Mouse (Mus musculus): ENCODE measurements around the gene Fcho2.
"Not testable (repeated sequence)": the region's sequence is repeated elsewhere in the genome, so short reads cannot be mapped to it uniquely, and the experiment has no call there.

Fcho2 gene

DNA sequence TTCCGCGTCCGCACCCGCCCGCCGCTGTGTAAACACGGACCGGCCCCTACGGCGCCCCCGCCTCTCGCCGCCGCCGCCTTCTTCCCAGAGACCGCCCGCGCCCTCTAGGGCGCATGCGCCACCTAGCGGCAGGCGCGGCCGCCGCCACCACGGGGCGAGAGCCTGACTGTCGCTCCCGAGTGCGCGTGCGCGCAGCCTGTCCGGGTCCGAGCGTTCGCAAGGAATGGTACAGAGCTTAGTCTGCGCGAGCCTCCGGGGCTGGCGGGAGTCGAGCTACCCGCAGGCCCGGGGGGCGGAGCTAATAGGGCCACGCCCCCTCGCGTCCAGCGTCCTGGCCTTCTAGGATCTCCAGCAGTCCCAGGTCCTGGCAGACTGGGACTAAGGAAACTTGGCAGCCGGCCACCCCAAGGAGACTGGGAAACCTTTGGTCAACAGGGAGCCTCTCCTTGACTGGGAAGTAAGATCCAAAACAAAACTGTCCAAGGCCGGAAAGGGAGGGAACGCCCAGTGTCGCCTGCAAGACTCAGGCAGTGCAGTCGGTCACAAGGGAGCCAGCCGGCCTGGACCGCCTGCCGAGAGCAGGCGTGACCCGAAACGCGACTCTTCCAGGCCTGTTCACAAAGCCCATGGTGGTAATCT is at the start of gene Fcho2:
Gene Fcho2, minus strand, starts transcription at position 303 of the 639 bp plus-strand sequence.
- in situ Hi-C loops (cut with MboI; ENCODE audit: unreplicated experiment in 2 of 2), result loop anchor here (10.0 to 25.0 kb wide), 2 partner anchors 522 to 530 kb away; partner anchors contain the start of genes Mrps27 (in 2 of the 2) and Ptcd2 (in 2 of the 2)

DNA sequence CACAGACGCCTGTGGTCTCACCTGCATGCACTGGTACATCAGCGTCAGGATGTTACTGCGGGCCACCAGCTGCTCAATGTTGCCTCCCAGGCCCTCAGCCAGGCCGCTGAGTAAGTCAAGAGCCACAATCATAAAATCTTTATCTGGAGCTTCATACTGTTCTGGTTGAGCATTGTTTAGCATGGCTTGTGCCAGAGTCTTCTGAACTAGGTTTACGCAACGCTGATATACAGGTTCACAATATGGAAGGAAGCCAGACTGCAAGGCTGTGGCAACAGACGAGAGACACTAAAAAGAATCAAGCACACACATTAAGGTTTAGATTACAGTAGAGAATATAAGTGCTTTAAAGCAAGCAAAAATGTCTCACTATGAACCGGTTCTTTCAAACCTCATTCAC is 40.0 kb upstream of the Fcho2 start:
- in situ Hi-C loops (cut with MboI; ENCODE audit: unreplicated experiment in 2 of 2), result loop anchor here in 1 of 2 experiments (25.0 kb wide), 2 partner anchors 457 to 1182 kb away; no protein-coding TSS in a partner anchor

GRCm38 (mm10) chr13:98845794-98846193 is 30.5 kb upstream of the Fcho2 start:
- in situ Hi-C loops (cut with MboI; ENCODE audit: unreplicated experiment in 2 of 2), result no loop called here

GRCm38 (mm10) chr13:98836423-98837088 is 21.3 kb upstream of the Fcho2 start:
- in situ Hi-C loops (cut with MboI; ENCODE audit: unreplicated experiment in 2 of 2), result no loop called here

DNA sequence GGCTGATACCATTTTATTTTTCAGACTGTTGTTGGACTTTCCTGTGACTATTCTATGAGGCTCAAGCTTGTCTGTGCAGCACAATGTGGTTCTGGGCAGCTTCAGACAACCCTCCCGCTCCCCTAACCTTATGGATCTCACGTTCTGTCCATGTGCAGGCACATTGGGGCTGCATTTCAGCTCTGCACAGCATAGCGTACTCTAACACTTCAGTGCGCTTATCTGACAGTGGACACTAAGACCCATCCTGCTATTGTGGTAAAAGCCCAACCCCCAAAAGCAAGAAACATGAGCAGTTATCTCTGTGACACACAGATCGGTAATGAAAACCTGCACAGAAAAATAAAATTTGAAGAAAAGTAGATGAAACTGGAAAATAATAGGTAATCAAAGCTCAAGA is 20.5 kb upstream of the Fcho2 start:
- in situ Hi-C loops (cut with MboI; ENCODE audit: unreplicated experiment in 2 of 2), result no loop called here

GRCm38 (mm10) chr13:98834723-98835122 is 19.5 kb upstream of the Fcho2 start:
- in situ Hi-C loops (cut with MboI; ENCODE audit: unreplicated experiment in 2 of 2), result no loop called here

DNA sequence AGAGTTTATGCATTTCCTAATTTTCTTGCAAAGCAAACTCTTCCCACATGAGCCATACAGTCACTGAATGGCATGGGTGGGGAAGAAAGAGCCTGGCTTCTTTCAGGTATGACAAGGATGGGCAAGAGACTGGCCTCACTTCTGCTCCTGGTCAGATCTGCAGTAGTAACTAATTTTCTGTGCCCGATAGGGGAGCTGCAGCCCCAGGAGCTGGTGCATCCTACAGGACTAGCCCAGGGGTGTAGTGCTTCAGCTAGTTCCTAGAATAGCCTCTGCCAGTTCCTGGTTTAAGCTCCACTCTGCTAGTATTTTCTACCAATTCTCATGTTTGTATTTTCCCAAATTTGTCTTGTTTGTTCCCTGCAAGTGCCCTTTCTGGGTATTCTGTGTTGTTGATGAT is 18.9 kb upstream of the Fcho2 start:
- in situ Hi-C loops (cut with MboI; ENCODE audit: unreplicated experiment in 2 of 2), result no loop called here

DNA sequence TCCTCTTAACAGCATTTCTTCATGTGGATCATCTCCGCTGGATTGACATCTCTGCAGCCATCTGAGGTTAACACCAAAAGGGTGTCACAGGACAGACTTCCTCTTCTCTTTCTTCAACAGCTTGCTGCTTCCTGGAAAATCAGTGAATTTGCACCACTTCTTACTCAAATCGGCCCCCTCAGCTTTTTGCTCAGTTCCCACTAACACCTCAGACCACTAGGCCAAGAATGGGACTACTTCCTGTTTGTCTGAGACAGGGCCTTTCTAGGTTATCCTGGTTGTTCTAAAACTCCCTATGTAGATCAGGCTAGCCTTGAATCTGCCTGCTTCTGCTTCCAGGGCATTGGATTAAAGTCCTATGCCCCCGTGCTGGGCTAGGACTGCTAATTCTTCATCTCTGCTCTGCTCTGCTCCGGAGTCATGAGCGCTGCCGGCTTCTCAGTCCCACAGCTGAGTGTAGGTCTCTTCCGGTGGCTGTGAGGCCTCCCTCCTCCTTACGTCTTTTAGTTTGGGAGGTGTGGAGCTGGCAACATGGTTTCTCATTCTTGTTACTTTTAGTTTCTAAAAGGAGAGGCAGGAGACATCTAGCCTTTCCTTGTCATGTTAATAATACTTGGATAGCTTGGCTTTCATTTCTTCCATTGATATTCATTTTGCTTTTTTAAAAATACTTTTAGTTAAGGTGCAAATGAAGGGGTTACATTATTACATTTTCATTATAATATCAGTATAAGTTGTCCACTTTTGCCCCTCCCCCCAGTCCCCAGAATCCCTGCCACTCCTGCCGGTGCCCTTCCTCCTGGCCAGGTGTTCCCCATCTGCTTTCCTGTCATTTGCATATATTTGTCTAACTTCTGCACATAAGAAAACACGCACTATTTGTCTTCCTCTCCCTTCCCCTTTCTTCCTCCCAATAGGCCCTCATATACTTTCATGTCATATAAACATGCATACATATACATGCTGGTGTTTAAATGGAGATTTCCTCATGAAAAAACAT is 17.5 kb upstream of the Fcho2 start:
- in situ Hi-C loops (cut with MboI; ENCODE audit: unreplicated experiment in 2 of 2), result no loop called here

DNA sequence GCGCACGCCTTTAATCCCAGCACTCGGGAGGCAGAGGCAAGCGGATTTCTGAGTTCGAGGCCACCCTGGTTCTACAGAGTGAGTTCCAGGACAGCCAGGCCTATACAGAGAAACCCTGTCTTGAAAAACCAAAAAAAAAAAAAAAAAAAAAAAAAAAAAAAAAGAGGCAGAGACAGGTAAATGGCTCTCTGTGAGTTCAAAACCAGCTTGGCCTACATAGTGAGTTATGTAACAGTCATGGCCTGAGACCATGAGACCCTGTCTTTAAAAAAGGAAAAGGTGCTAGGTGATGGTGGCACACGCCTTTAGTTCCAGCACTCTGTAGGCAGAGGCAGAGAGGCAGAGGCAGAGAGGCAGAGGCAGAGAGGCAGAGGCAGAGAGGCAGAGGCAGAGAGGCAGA is 13.8 kb upstream of the Fcho2 start:
- in situ Hi-C loops (cut with MboI; ENCODE audit: unreplicated experiment in 2 of 2), result not testable (repeated sequence)

- in situ Hi-C loops (cut with MboI; ENCODE audit: unreplicated experiment in 2 of 2), result no loop called here
These were observed 10.3 kb upstream of the Fcho2 start for GRCm38 (mm10) chr13:98825574-98825973.

GRCm38 (mm10) chr13:98819094-98819493 is 3.8 kb upstream of the Fcho2 start:
- in situ Hi-C loops (cut with MboI; ENCODE audit: unreplicated experiment in 2 of 2), result loop anchor here (10.0 to 25.0 kb wide), 2 partner anchors 518 to 526 kb away; partner anchors contain the start of genes Mrps27 (in 2 of the 2) and Ptcd2 (in 2 of the 2)

DNA sequence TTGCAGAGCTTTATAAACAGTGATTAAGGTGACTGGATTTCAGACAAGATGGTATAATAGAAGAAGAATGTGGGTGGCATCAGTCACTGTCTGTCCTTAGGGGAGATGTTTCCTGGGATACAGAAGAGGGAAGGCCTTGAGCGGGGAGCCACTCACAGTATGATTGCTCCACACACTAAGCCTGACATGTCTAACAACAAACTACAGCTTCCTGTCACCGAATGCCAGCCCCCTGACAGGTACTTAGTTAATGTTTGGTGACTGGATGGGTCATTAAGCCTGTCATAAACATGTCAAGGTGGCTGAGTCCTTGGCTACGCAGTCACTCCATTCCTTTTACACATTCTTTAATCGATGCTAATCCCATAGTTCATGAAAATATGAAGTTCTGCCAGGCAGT is 3.0 kb upstream of the Fcho2 start:
- in situ Hi-C loops (cut with MboI; ENCODE audit: unreplicated experiment in 2 of 2), result loop anchor here (10.0 to 25.0 kb wide), 2 partner anchors 519 to 527 kb away; partner anchors contain the start of genes Mrps27 (in 2 of the 2) and Ptcd2 (in 2 of the 2)

DNA sequence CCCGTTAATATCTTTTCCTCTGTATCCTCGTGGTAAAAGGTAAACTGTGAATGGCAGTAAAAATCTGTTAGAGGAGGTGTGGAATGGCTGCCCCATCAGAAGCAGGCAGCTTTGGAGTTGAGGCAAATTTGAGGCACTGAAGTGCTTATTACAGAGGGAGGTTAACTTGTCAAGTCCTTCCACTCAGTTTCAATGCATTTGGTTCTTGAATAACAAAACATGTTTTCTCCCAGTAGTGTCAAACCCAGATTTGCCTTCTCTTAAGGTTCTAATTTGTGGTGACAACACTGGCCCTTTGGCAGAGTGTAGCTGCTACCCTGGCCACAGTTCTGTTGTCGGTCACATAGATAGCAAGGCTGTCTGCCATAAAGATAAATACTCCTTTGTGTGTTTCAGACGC is 2.5 kb upstream of the Fcho2 start:
- in situ Hi-C loops (cut with MboI; ENCODE audit: unreplicated experiment in 2 of 2), result loop anchor here (10.0 to 25.0 kb wide), 2 partner anchors 520 to 527 kb away; partner anchors contain the start of genes Mrps27 (in 2 of the 2) and Ptcd2 (in 2 of the 2)

DNA sequence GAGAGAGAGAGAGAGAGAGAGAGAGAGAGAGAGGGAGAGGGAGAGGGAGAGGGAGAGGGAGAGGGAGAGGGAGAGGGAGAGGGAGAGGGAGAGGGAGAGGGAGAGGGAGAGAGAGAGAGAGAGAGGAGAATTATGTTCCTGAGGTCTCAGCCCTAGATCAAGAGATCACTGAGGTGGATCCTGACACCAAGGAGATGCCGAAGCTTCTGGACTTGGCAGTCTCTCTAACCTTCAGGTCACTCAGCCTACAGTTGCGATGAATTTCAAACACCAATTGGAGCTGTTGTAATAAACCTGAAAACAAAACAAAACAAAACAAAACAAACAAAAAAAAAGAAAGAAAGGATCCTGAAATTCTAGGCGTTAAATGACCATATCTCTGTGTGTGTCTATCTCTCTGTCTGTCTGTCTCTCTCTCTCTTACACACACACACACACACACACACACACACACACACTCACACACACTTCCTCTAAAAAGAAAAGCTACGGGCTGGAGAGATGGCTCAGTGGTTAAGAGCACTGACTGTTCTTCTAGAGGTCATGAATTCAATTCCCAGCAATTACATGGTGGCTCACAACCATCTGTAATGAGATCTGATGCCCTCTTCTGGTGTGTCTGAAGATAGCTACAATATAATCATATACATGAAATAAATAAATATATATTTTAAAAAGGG is 1.9 kb upstream of the Fcho2 start:
- in situ Hi-C loops (cut with MboI; ENCODE audit: unreplicated experiment in 2 of 2), result loop anchor here (10.0 to 25.0 kb wide), 2 partner anchors 520 to 528 kb away; partner anchors contain the start of genes Mrps27 (in 2 of the 2) and Ptcd2 (in 2 of the 2)

- in situ Hi-C loops (cut with MboI; ENCODE audit: unreplicated experiment in 2 of 2), result loop anchor here (10.0 to 25.0 kb wide), 2 partner anchors 521 to 528 kb away; partner anchors contain the start of genes Mrps27 (in 2 of the 2) and Ptcd2 (in 2 of the 2)
These were observed 1.3 kb upstream of the Fcho2 start for GRCm38 (mm10) chr13:98816571-98816970.

- in situ Hi-C loops (cut with MboI; ENCODE audit: unreplicated experiment in 2 of 2), result loop anchor here (10.0 to 25.0 kb wide), 2 partner anchors 523 to 530 kb away; partner anchors contain the start of genes Mrps27 (in 2 of the 2) and Ptcd2 (in 2 of the 2)
These were observed 791 bp downstream of the Fcho2 start for GRCm38 (mm10) chr13:98814275-98815040.

GRCm38 (mm10) chr13:98813596-98814274 is 1.5 kb downstream of the Fcho2 start:
- in situ Hi-C loops (cut with MboI; ENCODE audit: unreplicated experiment in 2 of 2), result loop anchor here (10.0 to 25.0 kb wide), 2 partner anchors 524 to 531 kb away; partner anchors contain the start of genes Mrps27 (in 2 of the 2) and Ptcd2 (in 2 of the 2)

DNA sequence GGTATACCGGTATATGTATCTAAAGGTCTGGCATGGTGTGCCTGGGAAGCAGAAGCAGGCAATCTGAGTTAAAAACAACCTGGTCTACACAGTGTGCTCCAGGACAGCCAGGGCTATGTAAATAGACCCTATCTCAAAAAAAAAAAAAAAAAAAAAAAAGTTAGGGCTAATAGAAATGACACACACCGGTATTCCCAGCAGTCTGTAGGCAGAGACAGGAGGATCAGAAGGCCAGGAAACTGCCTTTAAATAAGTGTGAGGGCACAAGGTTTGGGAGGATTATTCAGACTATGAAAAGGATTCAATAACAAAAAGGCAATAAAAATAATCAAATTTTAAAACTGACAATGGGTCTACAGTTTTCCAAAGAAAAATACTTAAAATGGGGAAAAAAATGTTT is 2.1 kb downstream of the Fcho2 start:
- in situ Hi-C loops (cut with MboI; ENCODE audit: unreplicated experiment in 2 of 2), result loop anchor here (10.0 to 25.0 kb wide), 2 partner anchors 524 to 532 kb away; partner anchors contain the start of genes Mrps27 (in 2 of the 2) and Ptcd2 (in 2 of the 2)
